Mouse (Mus musculus): ENCODE data around the gene Elk4. TPM values are rescaled to one million over a fixed set of nuclear protein-coding genes. Genes with fewer than 3 reads are reported as not detected.

The Elk4 gene
- polyA plus RNA-seq, 1 experiment from 2014 or later: 28.6 TPM

GRCm38 (mm10) chr1:132055054-132055664 is 47.8 kb downstream of the Elk4 start:
- H3K4me3 ChIP-seq: no peak overlapping the region
- H3K9ac ChIP-seq: no peak overlapping the region
- WGBS: 69% methylated on average over 7 of the region's 7 CpGs
- no peaks in the 10 kb centered on the region for H3K9me3 ChIP-seq
- ATAC-seq (ENCODE audit: borderline replicate concordance, extremely low read depth, low FRiP score, low TSS enrichment): no peak
- H3K27ac ChIP-seq: no peak overlapping the region
- no peaks in the 10 kb centered on the region for H3K4me1 ChIP-seq
- H3K27me3 ChIP-seq: no peaks in the 10 kb centered on the region
- no peak overlapping the region for H3K4me2 ChIP-seq
- no peaks in the 10 kb centered on the region for H3K36me3 ChIP-seq

GRCm38 (mm10) chr1:132058558-132058957 is 51.2 kb downstream of the Elk4 start:
- H3K27ac ChIP-seq: no peak overlapping the region
- no peaks in the 10 kb centered on the region for H3K36me3 ChIP-seq
- 88% methylated on average over 5 of the region's 5 CpGs for WGBS
- H3K4me2 ChIP-seq: no peak overlapping the region
- H3K9me3 ChIP-seq: no peaks in the 10 kb centered on the region
- no peak overlapping the region for H3K4me3 ChIP-seq
- H3K4me1 ChIP-seq: no peaks in the 10 kb centered on the region
- ATAC-seq (ENCODE audit: borderline replicate concordance, extremely low read depth, low FRiP score, low TSS enrichment): no peak
- H3K9ac ChIP-seq: no peak overlapping the region
- no peaks in the 10 kb centered on the region for H3K27me3 ChIP-seq

GRCm38 (mm10) chr1:132060036-132060769 is 52.8 kb downstream of the Elk4 start:
- Histone ChIP-seq H3K9ac (no peak overlapping the region), H3K4me3 (no peak overlapping the region), H3K27me3 (peaks cover 4% of the 10 kb centered on the region; the same call in 1 of the 2 replicates), H3K4me2 (no peak overlapping the region), H3K9me3 (no peaks in the 10 kb centered on the region), H3K27ac (no peak overlapping the region), H3K36me3 (no peaks in the 10 kb centered on the region), H3K4me1 (no peaks in the 10 kb centered on the region)
- WGBS: 47% methylated on average over 7 of the region's 7 CpGs
- ATAC-seq (ENCODE audit: borderline replicate concordance, extremely low read depth, low FRiP score, low TSS enrichment): no peak

- H3K36me3 ChIP-seq: no peaks in the 10 kb centered on the region
- H3K4me3 ChIP-seq: no peak overlapping the region
- H3K9me3 ChIP-seq: no peaks in the 10 kb centered on the region
- ATAC-seq (ENCODE audit: borderline replicate concordance, extremely low read depth, low FRiP score, low TSS enrichment): no peak
- H3K27ac ChIP-seq: no peak overlapping the region
- no peak overlapping the region for H3K4me2 ChIP-seq
- H3K9ac ChIP-seq: no peak overlapping the region
- 46% methylated on average over 6 of the region's 6 CpGs for WGBS
- H3K27me3 ChIP-seq: peaks cover 18% of the 10 kb centered on the region
- H3K4me1 ChIP-seq: peaks cover under 1% of the 10 kb centered on the region
Observed at GRCm38 (mm10) chr1:132061750-132062541, 54.5 kb downstream of the Elk4 start.

GRCm38 (mm10) chr1:132063096-132063495 is 55.7 kb downstream of the Elk4 start:
- Histone ChIP-seq H3K27me3 (peaks cover 30% of the 10 kb centered on the region), H3K9me3 (no peaks in the 10 kb centered on the region), H3K4me2 (no peak overlapping the region), H3K4me3 (no peak overlapping the region), H3K4me1 (peaks cover 12% of the 10 kb centered on the region), H3K27ac (no peak overlapping the region), H3K36me3 (no peaks in the 10 kb centered on the region), H3K9ac (no peak overlapping the region)
- no peak for ATAC-seq (ENCODE audit: borderline replicate concordance, extremely low read depth, low FRiP score, low TSS enrichment)
- 77% methylated on average over 4 of the region's 4 CpGs for WGBS

GRCm38 (mm10) chr1:132065001-132065400 is 57.6 kb downstream of the Elk4 start:
- Histone ChIP-seq H3K9me3 (no peaks in the 10 kb centered on the region), H3K27ac (no peak overlapping the region), H3K9ac (no peak overlapping the region), H3K4me2 (no peak overlapping the region), H3K27me3 (peaks cover 48% of the 10 kb centered on the region), H3K4me3 (no peak overlapping the region), H3K4me1 (peaks cover 15% of the 10 kb centered on the region), H3K36me3 (no peaks in the 10 kb centered on the region)
- no peak for ATAC-seq (ENCODE audit: borderline replicate concordance, extremely low read depth, low FRiP score, low TSS enrichment)
- WGBS: 52% methylated on average over 1 of the region's 1 CpGs

GRCm38 (mm10) chr1:132065475-132066172 is 58.2 kb downstream of the Elk4 start:
- H3K27ac ChIP-seq: no peak overlapping the region
- no peaks in the 10 kb centered on the region for H3K9me3 ChIP-seq
- no peak overlapping the region for H3K9ac ChIP-seq
- H3K36me3 ChIP-seq: no peaks in the 10 kb centered on the region
- WGBS: 64% methylated on average over 8 of the region's 8 CpGs
- H3K4me3 ChIP-seq: no peak overlapping the region
- H3K4me1 ChIP-seq: peaks cover 15% of the 10 kb centered on the region
- no peak overlapping the region for H3K4me2 ChIP-seq
- H3K27me3 ChIP-seq: peaks cover 50% of the 10 kb centered on the region
- ATAC-seq (ENCODE audit: borderline replicate concordance, extremely low read depth, low FRiP score, low TSS enrichment): no peak

GRCm38 (mm10) chr1:132067261-132068255 is 60.2 kb downstream of the Elk4 start, which contains the start of gene Mfsd4a:
Gene Mfsd4a, minus strand, starts transcription at chr1:132068062.
- H3K9me3 ChIP-seq: no peaks in the 10 kb centered on the region
- peaks cover 50% of the 10 kb centered on the region for H3K27me3 ChIP-seq
- WGBS: 2% methylated on average over 63 of the region's 80 CpGs
- peak within 1 kb of the TSS; percentile 49 for H3K9ac ChIP-seq
- peak within 1 kb of the TSS; percentile 47 for H3K4me3 ChIP-seq
- H3K27ac ChIP-seq: no peak within 1 kb of the TSS
- peak within 1 kb of the TSS; percentile 98 for H3K4me2 ChIP-seq
- ATAC-seq (ENCODE audit: borderline replicate concordance, extremely low read depth, low FRiP score, low TSS enrichment): peak; percentile 85
- H3K36me3 ChIP-seq: no peaks in the 10 kb centered on the region
- H3K4me1 ChIP-seq: peaks cover 15% of the 10 kb centered on the region

- Histone ChIP-seq H3K27ac (no peak overlapping the region), H3K9ac (no peak overlapping the region), H3K9me3 (no peaks in the 10 kb centered on the region), H3K4me2 (no peak overlapping the region), H3K4me3 (no peak overlapping the region), H3K36me3 (no peaks in the 10 kb centered on the region), H3K27me3 (peaks cover 50% of the 10 kb centered on the region), H3K4me1 (peaks cover 15% of the 10 kb centered on the region)
- no peak for ATAC-seq (ENCODE audit: borderline replicate concordance, extremely low read depth, low FRiP score, low TSS enrichment)
- WGBS: 80% methylated on average over 8 of the region's 8 CpGs
Observed at GRCm38 (mm10) chr1:132069436-132069835, 62.0 kb downstream of the Elk4 start.

GRCm38 (mm10) chr1:132070659-132071058 is 63.3 kb downstream of the Elk4 start:
- H3K4me2 ChIP-seq: no peak overlapping the region
- peaks cover 41% of the 10 kb centered on the region for H3K27me3 ChIP-seq
- H3K9me3 ChIP-seq: no peaks in the 10 kb centered on the region
- peaks cover 15% of the 10 kb centered on the region for H3K4me1 ChIP-seq
- no peak overlapping the region for H3K9ac ChIP-seq
- no peak overlapping the region for H3K27ac ChIP-seq
- 80% methylated on average over 3 of the region's 3 CpGs for WGBS
- no peaks in the 10 kb centered on the region for H3K36me3 ChIP-seq
- ATAC-seq (ENCODE audit: borderline replicate concordance, extremely low read depth, low FRiP score, low TSS enrichment): no peak
- no peak overlapping the region for H3K4me3 ChIP-seq

- no peak overlapping the region for H3K4me2 ChIP-seq
- WGBS: 74% methylated on average over 10 of the region's 10 CpGs
- no peak overlapping the region for H3K27ac ChIP-seq
- no peaks in the 10 kb centered on the region for H3K36me3 ChIP-seq
- H3K4me1 ChIP-seq: no peaks in the 10 kb centered on the region
- no peaks in the 10 kb centered on the region for H3K27me3 ChIP-seq
- no peak overlapping the region for H3K4me3 ChIP-seq
- ATAC-seq (ENCODE audit: borderline replicate concordance, extremely low read depth, low FRiP score, low TSS enrichment): no peak
- H3K9ac ChIP-seq: no peak overlapping the region
- no peaks in the 10 kb centered on the region for H3K9me3 ChIP-seq
Observed at GRCm38 (mm10) chr1:132075576-132075975, 68.2 kb downstream of the Elk4 start.

All from lung, embryonic 15.5 days (tissue).